Mouse (Mus musculus): Measurements from ENCODE around the gene Gabrb3. TPM values are rescaled to one million over a fixed set of nuclear protein-coding genes. Genes with fewer than 3 reads are reported as not detected.
"Not testable (repeated sequence)": the region's sequence is repeated elsewhere in the genome, so short reads cannot be mapped to it uniquely, and the experiment has no call there.

Gabrb3 gene
- polyA plus RNA-seq, 1 experiment, result 4.2 TPM

DNA sequence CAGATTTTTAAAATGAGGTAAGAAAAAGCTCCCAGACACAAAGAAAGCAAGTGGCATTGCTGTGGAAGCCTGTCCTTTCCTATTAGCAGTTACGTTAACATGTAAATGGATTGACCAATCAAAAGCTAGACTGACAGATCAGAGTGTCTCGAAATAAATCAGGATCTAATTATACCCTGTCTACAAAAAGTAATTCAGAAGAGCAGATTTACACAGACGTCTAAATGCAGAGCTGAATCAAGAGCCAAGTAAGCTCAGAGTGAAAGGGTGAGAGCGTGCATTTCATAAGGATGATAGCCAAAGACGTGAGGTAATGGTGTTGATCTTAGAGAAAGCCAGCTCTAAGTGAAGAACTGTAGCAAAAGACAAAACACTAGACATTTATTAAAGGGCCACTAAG lies 359.3 kb downstream of the Gabrb3 start:
- no peak for DNase-seq
- H3K27ac ChIP-seq (ENCODE audit: insufficient read depth, low read depth, low read length), result no peak overlapping the region
- no peaks in the 10 kb centered on the region for H3K27me3 ChIP-seq (replicated peaks; ENCODE audit: control insufficient read depth, insufficient read depth, low read length)
- H3K4me3 ChIP-seq (ENCODE audit: insufficient read depth, low read depth, low read length), result no peak overlapping the region
- WGBS, result 63% methylated on average over 5 of the region's 5 CpGs
- no peaks in the 10 kb centered on the region for H3K4me1 ChIP-seq (ENCODE audit: control insufficient read depth, insufficient read depth, low read length)
- no peak for TF ChIP-seq POLR2A (IDR thresholded peaks at IDR 0.05; ENCODE audit: low read depth, low read length)
- TF ChIP-seq CTCF (conservative IDR thresholded peaks at IDR 0.05; ENCODE audit: insufficient read depth, insufficient read length, low read depth, low read length), result no peak
- no peaks in the 10 kb centered on the region for H3K36me3 ChIP-seq (ENCODE audit: control insufficient read depth, insufficient read depth, low read length)

DNA sequence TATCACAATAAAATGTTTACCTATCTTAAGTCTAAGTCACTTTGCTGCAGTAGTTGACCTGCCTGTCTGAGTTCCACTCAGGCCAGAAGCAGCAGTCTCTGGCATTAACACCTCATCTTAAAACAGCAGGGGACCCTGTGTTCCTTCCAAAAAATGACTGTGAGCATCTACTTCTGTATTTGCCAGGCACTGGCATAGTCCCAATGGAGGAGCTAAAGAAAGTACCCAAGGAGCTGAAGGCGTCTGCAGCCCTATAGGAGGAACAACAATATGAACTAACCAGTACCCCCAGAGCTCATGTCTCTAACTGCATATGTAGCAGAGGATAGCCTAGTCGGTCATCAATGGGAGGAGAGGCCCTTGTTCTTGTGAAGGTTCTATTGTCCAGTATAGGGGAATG lies 366.6 kb downstream of the Gabrb3 start:
- not testable (repeated sequence) for H3K36me3 ChIP-seq (ENCODE audit: control insufficient read depth, insufficient read depth, low read length); H3K4me1 ChIP-seq (ENCODE audit: control insufficient read depth, insufficient read depth, low read length); H3K27me3 ChIP-seq (replicated peaks; ENCODE audit: control insufficient read depth, insufficient read depth, low read length); DNase-seq; H3K4me3 ChIP-seq (ENCODE audit: insufficient read depth, low read depth, low read length); H3K27ac ChIP-seq (ENCODE audit: insufficient read depth, low read depth, low read length)
- WGBS, result 65% methylated on average over 2 of the region's 2 CpGs

DNA sequence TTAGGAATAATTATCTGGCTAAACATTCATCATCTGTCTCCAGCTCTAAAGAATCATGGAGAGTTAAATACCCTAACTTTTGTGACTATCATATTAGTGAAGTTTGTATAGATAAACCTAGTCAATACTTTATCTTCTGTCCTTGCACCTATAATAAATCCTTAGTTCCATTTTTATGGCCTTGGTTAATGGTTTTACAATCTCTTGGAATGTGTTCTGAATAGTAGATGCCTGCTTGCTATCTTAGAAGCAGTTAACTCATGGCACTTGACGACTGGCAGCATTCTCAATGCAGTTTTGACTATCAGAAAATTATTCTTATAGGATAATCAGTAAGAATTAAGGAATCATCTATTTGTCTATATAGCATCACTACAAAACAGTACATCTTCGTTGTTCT lies 368.0 kb downstream of the Gabrb3 start:
- TF ChIP-seq CTCF (conservative IDR thresholded peaks at IDR 0.05; ENCODE audit: insufficient read depth, insufficient read length, low read depth, low read length) (no peak), POLR2A (IDR thresholded peaks at IDR 0.05; ENCODE audit: low read depth, low read length) (no peak)
- no peaks in the 10 kb centered on the region for H3K27me3 ChIP-seq (replicated peaks; ENCODE audit: control insufficient read depth, insufficient read depth, low read length)

DNA sequence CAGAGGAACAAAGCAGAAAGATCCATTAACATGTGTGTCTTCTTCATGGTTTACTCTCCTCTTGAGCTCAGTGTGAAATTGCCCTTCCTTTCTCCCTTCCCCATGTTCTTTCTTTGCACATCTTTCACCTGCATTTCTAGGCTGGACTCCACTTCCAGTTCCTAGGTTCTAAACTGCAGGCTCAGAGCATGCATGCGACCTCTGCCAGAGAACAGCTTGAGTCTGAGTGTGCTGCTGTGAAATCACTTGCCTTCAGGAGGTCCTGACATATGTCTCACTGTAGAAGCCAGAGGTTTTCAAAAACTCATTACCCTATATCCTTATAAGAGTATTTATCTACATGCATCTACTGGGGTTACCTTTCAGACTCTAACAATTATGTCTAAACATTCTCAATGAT lies 383.8 kb downstream of the Gabrb3 start:
- 76% methylated on average over 1 of the region's 1 CpGs for WGBS
- TF ChIP-seq POLR2A (IDR thresholded peaks at IDR 0.05; ENCODE audit: low read depth, low read length), result no peak
- TF ChIP-seq CTCF (conservative IDR thresholded peaks at IDR 0.05; ENCODE audit: insufficient read depth, insufficient read length, low read depth, low read length), result no peak
- no peak for DNase-seq
- Histone ChIP-seq H3K27ac (ENCODE audit: insufficient read depth, low read depth, low read length) (no peak overlapping the region), H3K4me3 (ENCODE audit: insufficient read depth, low read depth, low read length) (no peak overlapping the region), H3K36me3 (ENCODE audit: control insufficient read depth, insufficient read depth, low read length) (no peaks in the 10 kb centered on the region), H3K4me1 (ENCODE audit: control insufficient read depth, insufficient read depth, low read length) (no peaks in the 10 kb centered on the region), H3K27me3 (replicated peaks; ENCODE audit: control insufficient read depth, insufficient read depth, low read length) (no peaks in the 10 kb centered on the region)

More for the DNA sequence above, 368.0 kb downstream of the Gabrb3 start:
- no peak overlapping the region for H3K27ac ChIP-seq (ENCODE audit: insufficient read depth, low read depth, low read length)
- H3K4me3 ChIP-seq (ENCODE audit: insufficient read depth, low read depth, low read length), result no peak overlapping the region
- 27% methylated on average over 2 of the region's 2 CpGs for WGBS
- H3K36me3 ChIP-seq (ENCODE audit: control insufficient read depth, insufficient read depth, low read length), result no peaks in the 10 kb centered on the region
- no peak for DNase-seq
- H3K4me1 ChIP-seq (ENCODE audit: control insufficient read depth, insufficient read depth, low read length), result no peaks in the 10 kb centered on the region

DNA sequence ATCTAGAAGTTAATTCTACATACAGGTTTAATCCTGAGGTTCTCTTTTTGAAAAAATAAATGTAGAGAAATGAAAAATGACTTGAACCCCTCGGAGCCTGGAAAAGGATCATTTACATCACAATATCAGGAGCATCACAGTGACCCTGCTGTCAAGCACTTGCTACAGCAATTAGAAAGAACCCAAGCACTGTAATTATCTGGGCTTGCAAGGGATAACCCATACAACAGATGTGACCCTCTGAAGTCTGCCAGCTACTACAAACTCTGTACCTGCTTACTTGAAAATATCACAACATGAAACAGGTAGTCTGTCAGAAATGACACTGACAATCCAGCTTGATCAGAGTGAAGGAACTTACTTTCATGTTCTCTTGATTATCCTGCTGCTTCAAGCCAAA lies 394.2 kb downstream of the Gabrb3 start:
- WGBS, result 43% methylated on average over 1 of the region's 1 CpGs
- Histone ChIP-seq H3K36me3 (ENCODE audit: control insufficient read depth, insufficient read depth, low read length) (no peaks in the 10 kb centered on the region), H3K4me1 (ENCODE audit: control insufficient read depth, insufficient read depth, low read length) (no peaks in the 10 kb centered on the region), H3K27ac (ENCODE audit: insufficient read depth, low read depth, low read length) (no peak overlapping the region), H3K4me3 (ENCODE audit: insufficient read depth, low read depth, low read length) (no peak overlapping the region), H3K27me3 (replicated peaks; ENCODE audit: control insufficient read depth, insufficient read depth, low read length) (no peaks in the 10 kb centered on the region)
- TF ChIP-seq POLR2A (IDR thresholded peaks at IDR 0.05; ENCODE audit: low read depth, low read length), result no peak
- no peak for TF ChIP-seq CTCF (conservative IDR thresholded peaks at IDR 0.05; ENCODE audit: insufficient read depth, insufficient read length, low read depth, low read length)
- no peak for DNase-seq

DNA sequence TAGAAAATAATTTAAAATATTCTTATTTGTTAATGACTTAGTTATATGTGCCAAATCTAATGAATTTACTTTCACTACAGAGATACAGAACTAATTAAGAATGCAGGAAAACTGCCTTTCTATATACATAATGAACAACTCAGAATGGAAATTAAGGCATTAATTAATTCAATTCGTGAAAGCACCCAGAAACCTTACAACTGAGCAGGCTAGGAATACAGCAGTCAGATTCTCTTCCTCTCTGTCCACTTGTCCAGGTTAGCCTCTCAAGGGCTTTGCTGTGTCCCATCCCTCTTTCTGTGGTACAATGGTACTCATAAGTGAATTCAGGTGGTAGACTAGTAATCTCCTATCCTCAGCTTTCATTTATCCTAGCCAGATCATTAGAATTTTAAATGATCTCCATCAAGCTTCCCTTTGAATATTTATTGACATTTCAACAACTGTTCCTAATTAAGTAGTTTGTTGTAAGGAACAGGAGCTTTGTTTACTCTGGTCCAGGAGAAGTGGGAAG lies 422.9 kb downstream of the Gabrb3 start:
- no peak for TF ChIP-seq POLR2A (IDR thresholded peaks at IDR 0.05; ENCODE audit: low read depth, low read length)
- TF ChIP-seq CTCF (conservative IDR thresholded peaks at IDR 0.05; ENCODE audit: insufficient read depth, insufficient read length, low read depth, low read length), result no peak
- no peak overlapping the region for H3K27ac ChIP-seq (ENCODE audit: insufficient read depth, low read depth, low read length)
- 62% methylated on average over 1 of the region's 1 CpGs for WGBS
- H3K4me3 ChIP-seq (ENCODE audit: insufficient read depth, low read depth, low read length), result no peak overlapping the region
- H3K4me1 ChIP-seq (ENCODE audit: control insufficient read depth, insufficient read depth, low read length), result no peaks in the 10 kb centered on the region
- no peaks in the 10 kb centered on the region for H3K36me3 ChIP-seq (ENCODE audit: control insufficient read depth, insufficient read depth, low read length)
- H3K27me3 ChIP-seq (replicated peaks; ENCODE audit: control insufficient read depth, insufficient read depth, low read length), result no peaks in the 10 kb centered on the region
- DNase-seq, result no peak

DNA sequence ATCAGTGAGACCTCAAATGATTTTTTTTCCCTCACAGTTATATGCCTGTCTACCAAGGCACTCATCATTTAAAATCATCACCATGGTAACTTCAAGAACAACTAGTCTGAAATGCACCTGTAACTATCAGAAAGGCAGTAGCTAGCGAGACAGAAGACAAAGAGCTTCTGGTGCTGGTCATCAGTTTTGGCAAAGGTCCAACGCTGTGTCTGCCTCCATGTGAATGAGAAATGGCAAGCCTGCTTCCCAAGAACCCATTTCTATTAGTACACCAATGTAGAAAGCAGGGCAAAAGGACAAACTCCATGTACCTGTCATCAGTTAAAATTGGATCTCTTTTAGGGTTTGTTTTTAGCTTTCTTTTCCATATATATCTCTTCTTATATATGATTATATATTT lies 448.5 kb downstream of the Gabrb3 start:
- no peaks in the 10 kb centered on the region for H3K4me1 ChIP-seq (ENCODE audit: control insufficient read depth, insufficient read depth, low read length)
- no peak for DNase-seq
- no peaks in the 10 kb centered on the region for H3K36me3 ChIP-seq (ENCODE audit: control insufficient read depth, insufficient read depth, low read length)
- no peak overlapping the region for H3K4me3 ChIP-seq (ENCODE audit: insufficient read depth, low read depth, low read length)
- TF ChIP-seq POLR2A (IDR thresholded peaks at IDR 0.05; ENCODE audit: low read depth, low read length) (no peak), CTCF (conservative IDR thresholded peaks at IDR 0.05; ENCODE audit: insufficient read depth, insufficient read length, low read depth, low read length) (no peak)
- H3K27ac ChIP-seq (ENCODE audit: insufficient read depth, low read depth, low read length), result no peak overlapping the region
- WGBS, result 54% methylated on average over 2 of the region's 2 CpGs
- H3K27me3 ChIP-seq (replicated peaks; ENCODE audit: control insufficient read depth, insufficient read depth, low read length), result no peaks in the 10 kb centered on the region

Other genes starting within 250 kb of the Gabrb3 start
- gene Gabrg3, start 32.5 kb upstream of the Gabrb3 start, polyA plus RNA-seq (2012; rRNA removed), result 0.08 and 0.13 TPM in 2 replicates
- gene Gabra5, start 90.4 kb downstream of the Gabrb3 start, polyA plus RNA-seq (2012; rRNA removed), result 0.05 TPM in 1 of 2 replicates, not detected in the other

All from kidney, adult 2 months (tissue).